Mouse (Mus musculus) c-Kit-positive CD71-positive TER-119-negative erythroid progenitor cells, embryonic 14.5 days (primary cell): ENCODE results near the gene Pik3c2b.
A peak's percentile ranks its signal among the peaks of the same experiment; 100 is the strongest.

Experiments used
- DNase-seq: peaks from one replicate; pipeline ENCODE4 v3.0.0-alpha.2; 2013; ENCODE audit warnings: low read depth

The Pik3c2b gene

DNA sequence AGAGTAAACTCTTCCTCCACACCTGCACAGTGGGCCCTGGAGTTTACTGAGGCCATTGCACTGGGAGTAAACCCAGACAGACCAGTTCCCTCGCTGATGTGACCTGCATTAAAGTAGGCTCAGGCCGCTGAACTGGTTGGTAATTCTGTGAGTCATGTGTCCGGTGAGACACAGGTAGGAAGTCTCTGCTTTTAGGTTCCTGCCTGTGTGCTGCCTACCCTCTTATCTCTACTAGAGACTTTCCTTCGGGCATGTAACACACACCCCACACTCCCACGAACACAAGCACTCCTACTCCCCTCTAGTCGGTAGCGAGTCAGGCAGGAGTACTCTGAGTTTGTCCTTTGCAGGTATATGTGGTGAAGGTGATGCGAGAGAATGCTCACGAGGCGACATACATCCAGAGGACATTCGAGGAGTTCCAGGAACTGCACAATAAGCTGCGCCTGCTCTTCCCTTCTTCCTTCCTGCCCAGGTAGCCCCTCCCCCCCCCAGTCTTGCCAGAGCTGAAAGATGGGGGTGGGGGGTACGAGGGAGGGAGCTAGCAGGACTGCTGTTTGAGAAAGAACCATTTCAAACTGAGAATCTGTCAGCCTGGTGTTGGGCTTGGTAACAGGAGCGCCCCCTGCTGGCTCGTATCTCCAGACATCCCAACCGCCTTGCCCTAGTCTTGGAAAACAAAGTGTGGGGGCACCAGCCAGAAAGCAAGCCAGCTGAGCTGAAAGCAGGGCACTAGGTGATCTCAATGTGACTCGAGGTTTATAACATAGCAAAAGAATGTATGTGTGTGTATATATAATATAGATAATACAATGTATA is 55.7 kb downstream of the Pik3c2b start:
- peak; percentile 63 for DNase-seq

GRCm38 (mm10) chr1:133102108-133102507 is 56.6 kb downstream of the Pik3c2b start:
- DNase-seq: no peak

- no peak for DNase-seq
Measured at GRCm38 (mm10) chr1:133103315-133103714, 57.8 kb downstream of the Pik3c2b start.

GRCm38 (mm10) chr1:133103871-133104270 is 58.4 kb downstream of the Pik3c2b start:
- no peak for DNase-seq

- DNase-seq: no peak
Measured at GRCm38 (mm10) chr1:133116108-133116507, 70.6 kb downstream of the Pik3c2b start.

GRCm38 (mm10) chr1:133118127-133118526 is 72.7 kb downstream of the Pik3c2b start:
- peak; percentile 50 for DNase-seq

GRCm38 (mm10) chr1:133118844-133119243 is 73.4 kb downstream of the Pik3c2b start:
- peak; percentile 53 for DNase-seq

DNA sequence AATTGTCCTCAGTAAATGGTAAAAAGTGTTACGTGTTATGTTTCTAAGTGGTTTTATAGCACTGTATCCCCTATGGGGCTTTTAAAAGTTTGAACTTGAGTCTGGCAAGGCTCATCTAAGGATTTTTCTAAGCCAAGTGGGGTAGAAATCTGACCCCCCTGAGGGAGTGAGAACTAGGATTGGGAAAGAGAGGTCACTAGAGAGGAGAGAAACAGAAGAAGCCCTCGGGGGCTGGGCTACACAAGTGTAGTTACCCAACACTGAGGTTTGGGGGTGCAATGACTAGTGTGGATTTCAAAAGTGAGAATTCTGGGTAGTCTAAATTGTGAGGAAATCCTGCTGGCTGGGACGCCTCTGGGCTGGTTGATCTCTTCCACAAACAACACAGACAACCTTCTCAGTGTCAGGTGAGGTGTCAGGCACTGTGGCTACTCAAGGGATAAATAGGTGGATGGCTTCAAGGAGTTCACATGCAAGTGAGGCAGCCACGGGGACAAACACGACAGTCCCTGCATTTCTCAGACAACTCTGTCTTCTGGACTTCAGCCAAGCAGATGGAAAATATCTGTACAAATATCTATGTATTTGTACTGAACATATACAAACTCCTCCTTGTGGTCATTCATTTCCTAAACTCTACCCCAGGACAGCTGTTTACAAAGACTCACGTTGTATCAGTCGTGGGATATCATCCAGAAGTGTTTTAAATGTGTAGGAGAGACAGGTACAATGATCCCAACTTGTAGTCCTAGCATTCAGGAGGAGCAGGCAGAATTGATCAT is 74.7 kb downstream of the Pik3c2b start:
- DNase-seq: no peak

- DNase-seq: no peak
Measured at GRCm38 (mm10) chr1:133121246-133121645, 75.8 kb downstream of the Pik3c2b start.

GRCm38 (mm10) chr1:133124137-133124536 is 78.7 kb downstream of the Pik3c2b start:
- no peak for DNase-seq

- no peak for DNase-seq
Measured at GRCm38 (mm10) chr1:133125640-133126364, 80.3 kb downstream of the Pik3c2b start.

- no peak for DNase-seq
Measured at GRCm38 (mm10) chr1:133126365-133126740, 80.9 kb downstream of the Pik3c2b start.

DNA sequence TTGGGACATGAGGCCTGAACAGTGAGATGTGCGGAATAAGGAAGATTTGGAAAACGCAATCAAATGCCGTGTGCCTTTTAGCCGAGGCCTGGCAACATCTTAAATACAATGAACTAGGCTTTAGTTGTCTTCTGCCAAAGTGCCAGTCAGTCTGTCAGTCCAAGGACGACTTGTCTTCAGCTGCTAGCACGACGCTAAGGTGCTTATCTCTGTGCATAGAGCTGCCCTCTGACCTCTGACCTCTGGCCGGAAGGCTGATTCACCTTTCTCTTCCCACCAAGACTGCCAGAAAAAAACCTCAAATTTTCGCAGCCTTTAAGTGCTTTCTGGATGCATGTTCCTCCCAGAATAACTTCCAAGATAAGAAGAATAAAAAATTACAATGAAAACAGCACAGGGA is 81.9 kb downstream of the Pik3c2b start:
- no peak for DNase-seq

- DNase-seq: peak; percentile 32
Measured at GRCm38 (mm10) chr1:133129471-133130221, 84.2 kb downstream of the Pik3c2b start.

DNA sequence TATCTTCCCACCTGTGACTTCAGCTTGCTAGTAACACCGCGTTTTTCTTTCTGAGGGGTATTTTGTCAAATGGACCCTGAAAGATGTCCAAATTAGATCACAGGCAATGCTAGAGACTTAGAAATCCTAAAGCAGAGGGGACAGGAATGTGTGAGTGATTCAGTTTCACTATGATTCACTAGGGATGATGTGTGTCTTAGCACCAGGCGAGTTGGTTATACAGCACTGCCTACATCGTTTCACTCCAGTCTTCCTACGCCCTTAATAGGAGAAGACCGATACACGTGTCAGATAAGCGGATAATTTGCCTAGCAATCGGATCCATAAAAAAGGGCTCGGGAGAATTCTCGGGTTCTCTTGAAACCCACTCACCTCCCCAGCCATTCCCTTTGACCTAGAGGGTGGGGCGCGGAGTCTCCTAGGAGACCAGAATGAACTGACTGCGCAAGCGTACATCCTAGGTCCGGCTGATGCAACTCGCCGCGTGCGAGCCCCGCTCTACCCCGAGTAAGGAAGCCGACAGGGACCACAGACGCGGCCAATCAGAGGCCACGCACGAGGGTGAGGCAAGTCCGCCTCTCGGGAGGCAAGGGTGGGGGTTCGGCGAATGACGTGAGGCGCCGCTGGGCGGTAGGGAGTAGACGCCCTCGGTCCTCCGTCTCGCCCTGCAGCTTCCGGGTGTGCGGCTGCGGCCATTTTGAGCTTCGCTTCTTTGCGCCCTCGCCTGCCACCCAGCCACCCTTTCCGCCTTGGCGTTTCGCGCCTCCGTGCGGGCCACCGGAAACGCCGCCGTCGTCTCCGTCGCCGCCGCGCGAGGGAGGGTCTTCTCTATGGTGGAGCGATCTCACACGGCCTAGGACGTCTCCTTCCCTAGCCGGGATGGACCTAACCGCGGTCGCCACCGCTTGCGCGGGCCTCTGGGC is 85.4 kb downstream of the Pik3c2b start, which contains the start of gene Ppp1r15b:
Gene Ppp1r15b (plus strand): TSS at position 506 of the 923 bp plus-strand sequence.
- peak; percentile 96 for DNase-seq

GRCm38 (mm10) chr1:133131561-133131905 is 86.1 kb downstream of the Pik3c2b start:
- no peak for DNase-seq

GRCm38 (mm10) chr1:133131936-133132335 is 86.5 kb downstream of the Pik3c2b start:
- DNase-seq: no peak

- no peak for DNase-seq
Measured at GRCm38 (mm10) chr1:133132388-133133326, 87.2 kb downstream of the Pik3c2b start.

DNA sequence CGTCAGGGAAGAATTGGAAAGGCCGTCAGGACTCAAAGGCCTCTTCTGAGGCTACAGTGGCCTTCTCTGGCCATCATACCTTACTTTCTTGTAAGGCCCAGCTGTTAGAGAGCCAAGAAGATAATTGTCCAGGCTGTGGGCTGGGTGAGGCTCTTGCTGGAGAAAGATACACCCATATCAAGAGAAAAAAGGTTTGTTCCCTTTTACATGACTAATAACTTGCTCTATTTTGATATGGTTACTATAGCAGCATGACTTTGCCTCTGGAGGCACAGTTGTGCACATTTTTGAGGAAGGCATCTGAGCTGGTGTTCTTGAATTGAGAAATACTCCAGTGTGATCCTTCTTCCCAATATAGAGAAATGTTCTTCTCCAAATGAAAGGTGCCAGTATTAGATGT is 88.0 kb downstream of the Pik3c2b start:
- peak; percentile 76 for DNase-seq

GRCm38 (mm10) chr1:133134071-133134470 is 88.6 kb downstream of the Pik3c2b start:
- peak; percentile 32 for DNase-seq
